Mouse (Mus musculus) E14TG2a.4 (cell line): ENCODE results near the gene Cplx3.

Experiments
- CTCF ChIP-seq: conservative IDR thresholded peaks from 2 replicates; pipeline ENCODE4 v1.5.1; 2014; ENCODE audit warnings: low read length
- POU5F1 ChIP-seq: IDR thresholded peaks from 2 replicates; pipeline ENCODE4 v1.6.1; 2014; ENCODE audit warnings: low read length, borderline replicate concordance

GRCm38 (mm10) chr9:57618854-57619253 is 12.8 kb upstream of the Cplx3 start:
- TF ChIP-seq CTCF = no peak
- TF ChIP-seq POU5F1 = no peak
